Mouse (Mus musculus) ES-E14 (cell line): ENCODE measurements at regions not wholly inside any gene's neighbourhood (a gene's known extent, or its start where the extent isn't known, plus 50 kb on each side); places are given as distances from the start of the nearest gene placed in this dataset.

Experiments
- CHD2 ChIP-seq: IDR thresholded peaks from 2 replicates; pipeline ENCODE4 v1.6.1; 2014; ENCODE audit warnings: mild to moderate bottlenecking, low read depth, low read length, inconsistent platforms
- HCFC1 ChIP-seq: IDR thresholded peaks from 2 replicates; pipeline ENCODE4 v1.6.1; 2012; ENCODE audit warnings: low read length, inconsistent platforms, borderline replicate concordance; ENCODE audit not compliant: insufficient read depth
- MAFK ChIP-seq: IDR thresholded peaks from 2 replicates; pipeline ENCODE4 v1.6.1; 2014; ENCODE audit warnings: mild to moderate bottlenecking, low read depth, low read length, inconsistent platforms; ENCODE audit not compliant: insufficient read depth
- ZC3H11A ChIP-seq: IDR thresholded peaks from 2 replicates; pipeline ENCODE4 v1.6.1; 2012; ENCODE audit warnings: low read depth, mild to moderate bottlenecking, inconsistent platforms, low read length, borderline replicate concordance

GRCm38 (mm10) chr3:117065904-117066303, 97.1 kb upstream of the Palmd start:
- no peak for TF ChIP-seq CHD2
- TF ChIP-seq HCFC1 = no peak
- no peak for TF ChIP-seq MAFK
- no peak for TF ChIP-seq ZC3H11A
